In genomic region chr7:63897655-63898054, GRCm38 (mm10) we compare ENCODE assay signal across 8 mouse cellular contexts. TPM values are rescaled to one million over a fixed set of nuclear protein-coding genes. Genes with fewer than 3 reads are reported as not detected.
DNase-seq lines count a peak whose midpoint lies in the region; ATAC-seq and TF ChIP-seq lines count a peak whose summit lies in the region.

No protein-coding gene starts in this region.

- H3K27me3 ChIP-seq in spleen, adult 2 months (ENCODE audit: control insufficient read depth, insufficient read depth, low read length), result no peaks in the 10 kb centered on the region
- H3K27me3 ChIP-seq in liver, embryonic 12.5 days (replicated peaks), result peaks cover 32% of the 10 kb centered on the region
- no peaks in the 10 kb centered on the region for H3K27me3 ChIP-seq in stomach, embryonic 16.5 days (ENCODE audit: control insufficient read depth, insufficient read depth, low read length)

- DNase-seq in gastrocnemius, adult 2 months, result no peak
- no peak for DNase-seq in gastrocnemius, adult 18-20 months (ENCODE audit: low spot score)
- no peak for DNase-seq in spleen, adult 2 months (ENCODE audit: low read depth in 1 of 2, low spot score in 2 of 2)
- DNase-seq in spleen, adult 18-20 months, result no peak
- DNase-seq in yolk sac, embryonic 10.5 days (ENCODE audit: low spot score), result no peak
- DNase-seq in thymus, postnatal 36 days, result no peak

- no peaks in the 10 kb centered on the region for H3K36me3 ChIP-seq in spleen, adult 2 months (ENCODE audit: control insufficient read depth, insufficient read depth, low read length)
- no peaks in the 10 kb centered on the region for H3K36me3 ChIP-seq in liver, embryonic 12.5 days
- no peaks in the 10 kb centered on the region for H3K36me3 ChIP-seq in stomach, embryonic 16.5 days (ENCODE audit: control insufficient read depth, insufficient read depth, low read length)

- ATAC-seq in liver, embryonic 12.5 days, result no peak
- no peak for ATAC-seq in stomach, embryonic 16.5 days (ENCODE audit: insufficient read depth, low FRiP score)

- peak overlapping the region; percentile 98 for H3K27ac ChIP-seq in gastrocnemius, adult 2 months
- peak overlapping the region; percentile 67 for H3K27ac ChIP-seq in spleen, adult 2 months (ENCODE audit: insufficient read depth, low read length)
- no peak overlapping the region for H3K27ac ChIP-seq in liver, embryonic 12.5 days
- peak overlapping the region; percentile 94 for H3K27ac ChIP-seq in stomach, embryonic 16.5 days (ENCODE audit: low read length)

- WGBS in spleen, adult 2 months, result 29% methylated on average over 3 of the region's 3 CpGs
- WGBS in liver, embryonic 12.5 days (ENCODE audit: insufficient replicate concordance), result 50% methylated on average over 3 of the region's 3 CpGs
- WGBS in stomach, embryonic 16.5 days, result 35% methylated on average over 3 of the region's 3 CpGs

- H3K4me1 ChIP-seq in spleen, adult 2 months (ENCODE audit: control insufficient read depth, insufficient read depth, insufficient read length), result peaks cover 38% of the 10 kb centered on the region; the same call in 1 of the 2 replicates
- peaks cover 37% of the 10 kb centered on the region for H3K4me1 ChIP-seq in liver, embryonic 12.5 days
- peaks cover 24% of the 10 kb centered on the region for H3K4me1 ChIP-seq in stomach, embryonic 16.5 days (ENCODE audit: control insufficient read depth, insufficient read depth, low read length)

- peak overlapping the region; percentile 72 for H3K4me2 ChIP-seq in liver, embryonic 12.5 days
- H3K4me2 ChIP-seq in stomach, embryonic 16.5 days (ENCODE audit: low read depth, low read length), result peak overlapping the region; percentile 61

- no peak for TF ChIP-seq CTCF in gastrocnemius, adult 2 months (IDR thresholded peaks at IDR 0.05)
- TF ChIP-seq CTCF in spleen, adult 2 months (IDR thresholded peaks at IDR 0.05; ENCODE audit: extremely low read depth, insufficient read depth, insufficient read length, insufficient replicate concordance), result no peak

- H3K9me3 ChIP-seq in liver, embryonic 12.5 days (replicated peaks), result no peaks in the 10 kb centered on the region
- H3K9me3 ChIP-seq in stomach, embryonic 16.5 days (replicated peaks; ENCODE audit: control insufficient read depth, low read length), result no peaks in the 10 kb centered on the region

- intact Hi-C loops in gastrocnemius, adult 2 months (cut with DNase I), result loop anchor here (1.0 to 5.0 kb wide), 4 partner anchors 14 to 40 kb away; no protein-coding TSS in a partner anchor

- TF ChIP-seq POLR2A in spleen, adult 2 months (IDR thresholded peaks at IDR 0.05; ENCODE audit: low read depth, low read length), result no peak

- H3K9ac ChIP-seq in liver, embryonic 12.5 days, result peak overlapping the region; percentile 58; the same call in 1 of the 2 replicates
- H3K9ac ChIP-seq in stomach, embryonic 16.5 days (ENCODE audit: low read length), result peak overlapping the region; percentile 71

- H3K4me3 ChIP-seq in gastrocnemius, adult 2 months, result peak overlapping the region; percentile 66
- no peak overlapping the region for H3K4me3 ChIP-seq in spleen, adult 2 months (ENCODE audit: extremely low read depth, insufficient read depth, insufficient read length)
- peak overlapping the region; percentile 37; the same call in 1 of the 2 replicates for H3K4me3 ChIP-seq in liver, embryonic 12.5 days
- 0 out of 2 replicates have a peak overlapping the region, but pooled peaks have one; percentile 35 for H3K4me3 ChIP-seq in stomach, embryonic 16.5 days (replicated peaks; ENCODE audit: low read length)

RNA-seq across cellular contexts. Expression of gene E030018B13Rik, which starts 19.0 kb away (rescaled TPM):
- under 1 TPM in 1 of 2 experiments, not detected in 1; 0.22 TPM for total RNA-seq in gastrocnemius, adult 2 months (2021)
- total RNA-seq in gastrocnemius, adult 18-20 months (2021), result not detected
- polyA plus RNA-seq in spleen, adult 2 months (2012; rRNA removed), result not detected in 2 replicates
- polyA plus RNA-seq in liver, embryonic 12.5 days (2016; fragmentation: Nextera tagmentation; extraction: Ambion mirVana), result not detected in 2 replicates
- not detected in 2 replicates for polyA plus RNA-seq in stomach, embryonic 16.5 days (2015; fragmentation: Nextera tagmentation; extraction: Ambion mirVana)

RNA-seq across cellular contexts. Expression of gene Klf13, which starts 41.1 kb away (rescaled TPM):
- 10 to 100 TPM; 56.6 to 59.6 TPM for total RNA-seq in gastrocnemius, adult 2 months (2021)
- total RNA-seq in gastrocnemius, adult 18-20 months (2021), result 10 to 100 TPM; 33.3 to 55.3 TPM
- 72.0 and 89.0 TPM in 2 replicates for polyA plus RNA-seq in spleen, adult 2 months (2012; rRNA removed)
- 17.7 and 20.8 TPM in 2 replicates for polyA plus RNA-seq in liver, embryonic 12.5 days (2016; fragmentation: Nextera tagmentation; extraction: Ambion mirVana)
- 29.1 and 30.8 TPM in 2 replicates for polyA plus RNA-seq in stomach, embryonic 16.5 days (2015; fragmentation: Nextera tagmentation; extraction: Ambion mirVana)
